Mouse (Mus musculus) v-Abl transformed pro-B cells (cell line): ENCODE measurements around the gene Abtb2.

Experiments
- in situ Hi-C, 2 experiments: fragments of 400-800 bp; cut with MboI; formaldehyde crosslinking; loops; one replicate each; pipeline ENCODE4 v1.15.1; 2025; ENCODE audit not compliant: unreplicated experiment in 2 of 2

Gene Abtb2

DNA sequence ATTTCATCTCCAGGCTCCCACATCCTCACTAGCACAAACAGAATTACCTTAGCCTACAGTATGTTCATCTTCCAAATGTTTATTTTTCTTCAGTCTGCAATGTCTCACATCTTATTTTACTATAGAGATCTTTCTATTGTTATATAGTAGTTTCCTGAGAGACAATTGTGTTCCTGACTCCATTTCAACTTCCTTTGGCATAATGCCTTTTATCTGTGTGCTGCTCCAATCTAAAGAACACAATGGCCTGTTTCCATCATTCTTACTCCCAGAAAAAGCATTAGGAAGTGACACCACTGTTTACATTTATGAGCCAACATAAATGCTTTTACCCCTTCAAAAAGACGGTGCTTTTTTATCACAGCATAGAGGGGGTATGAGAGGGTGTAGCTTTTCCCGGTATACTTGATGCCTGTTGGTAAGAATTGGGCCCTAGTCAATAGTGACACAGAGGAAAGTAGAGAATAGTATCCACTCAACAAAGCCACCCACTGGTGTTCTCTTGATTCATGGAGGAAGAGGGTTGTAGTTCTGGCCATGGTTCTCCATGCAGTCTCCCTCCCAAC lies 84.3 kb downstream of the Abtb2 start:
- in situ Hi-C loops, result no loop called here

DNA sequence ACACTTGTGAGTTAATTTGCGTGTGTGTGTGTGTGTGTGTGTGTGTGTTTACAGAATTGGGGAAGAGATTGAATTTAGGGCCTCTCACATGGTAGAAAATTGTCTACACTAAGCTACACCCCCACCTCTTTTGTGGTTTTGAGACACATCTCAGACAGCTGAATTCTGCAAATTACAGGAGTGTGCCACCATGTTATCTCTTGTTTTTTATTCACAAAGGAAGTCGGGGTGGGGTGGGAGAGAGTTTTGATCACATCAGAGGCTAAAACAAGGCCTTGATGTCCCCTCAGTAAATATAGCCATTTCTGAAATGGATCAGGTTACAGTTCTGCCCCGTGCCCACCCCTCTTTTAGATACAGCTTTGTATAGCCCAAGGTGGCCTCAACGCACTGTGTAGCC lies 86.0 kb downstream of the Abtb2 start:
- in situ Hi-C loops, result no loop called here

DNA sequence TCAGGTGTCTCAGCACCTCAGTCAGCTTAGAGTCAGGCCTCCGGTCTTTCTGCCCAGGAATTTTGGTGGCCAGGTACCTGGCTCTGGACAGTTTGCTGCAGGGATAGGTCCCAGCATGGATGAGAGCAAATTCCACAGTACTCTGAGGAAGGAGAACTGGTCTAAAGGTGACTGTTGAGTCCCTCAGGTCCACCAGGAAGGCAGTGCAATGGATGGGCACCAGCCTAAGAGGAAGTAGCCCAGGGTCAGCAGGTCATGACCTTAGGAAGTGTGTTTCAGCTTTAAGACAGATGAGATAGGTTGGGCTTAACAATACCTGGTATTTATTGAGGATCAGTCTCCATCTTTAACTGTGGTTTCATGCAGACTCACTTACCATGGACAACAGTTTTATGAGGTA lies 88.9 kb downstream of the Abtb2 start:
- in situ Hi-C loops, result no loop called here

DNA sequence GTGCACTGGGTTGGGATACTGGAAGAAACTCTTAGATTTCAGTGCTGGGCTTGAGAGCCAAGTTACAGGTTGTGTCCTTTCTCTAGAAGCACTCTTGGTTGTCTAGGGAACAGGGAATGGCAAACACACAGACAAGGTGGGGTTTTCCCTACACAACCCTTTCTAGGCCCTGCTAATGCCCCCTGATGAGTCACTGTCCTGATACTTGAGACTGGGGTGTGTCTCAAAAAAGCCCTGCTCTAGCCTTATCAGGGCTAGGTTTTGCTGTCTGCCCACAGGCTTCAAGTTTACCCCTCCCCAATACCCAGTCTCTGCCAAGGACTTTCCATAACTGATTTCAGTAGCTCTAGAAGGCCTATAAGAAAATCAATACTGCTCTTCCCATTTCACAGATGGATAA lies 89.9 kb downstream of the Abtb2 start:
- in situ Hi-C loops, result no loop called here

DNA sequence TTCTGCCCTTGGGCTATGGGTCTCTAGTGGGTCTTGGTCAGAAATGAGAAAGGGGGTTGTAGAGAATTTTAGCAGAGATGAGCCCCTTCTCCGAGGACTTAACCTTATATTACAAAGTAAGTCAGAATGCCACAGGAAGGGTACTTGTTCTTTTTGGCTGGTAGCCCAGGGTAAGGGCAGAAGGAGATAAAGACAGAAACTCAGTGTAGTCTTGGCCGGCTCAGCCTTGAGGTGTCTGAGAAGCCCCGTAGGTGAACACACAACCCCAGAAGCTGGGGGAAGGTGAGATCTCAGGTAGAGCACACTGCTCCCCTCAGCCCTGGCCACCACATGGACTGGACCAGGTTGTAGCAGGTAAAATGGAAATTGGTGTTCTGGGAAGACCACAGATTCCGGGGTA lies 93.1 kb downstream of the Abtb2 start:
- in situ Hi-C loops, result no loop called here

DNA sequence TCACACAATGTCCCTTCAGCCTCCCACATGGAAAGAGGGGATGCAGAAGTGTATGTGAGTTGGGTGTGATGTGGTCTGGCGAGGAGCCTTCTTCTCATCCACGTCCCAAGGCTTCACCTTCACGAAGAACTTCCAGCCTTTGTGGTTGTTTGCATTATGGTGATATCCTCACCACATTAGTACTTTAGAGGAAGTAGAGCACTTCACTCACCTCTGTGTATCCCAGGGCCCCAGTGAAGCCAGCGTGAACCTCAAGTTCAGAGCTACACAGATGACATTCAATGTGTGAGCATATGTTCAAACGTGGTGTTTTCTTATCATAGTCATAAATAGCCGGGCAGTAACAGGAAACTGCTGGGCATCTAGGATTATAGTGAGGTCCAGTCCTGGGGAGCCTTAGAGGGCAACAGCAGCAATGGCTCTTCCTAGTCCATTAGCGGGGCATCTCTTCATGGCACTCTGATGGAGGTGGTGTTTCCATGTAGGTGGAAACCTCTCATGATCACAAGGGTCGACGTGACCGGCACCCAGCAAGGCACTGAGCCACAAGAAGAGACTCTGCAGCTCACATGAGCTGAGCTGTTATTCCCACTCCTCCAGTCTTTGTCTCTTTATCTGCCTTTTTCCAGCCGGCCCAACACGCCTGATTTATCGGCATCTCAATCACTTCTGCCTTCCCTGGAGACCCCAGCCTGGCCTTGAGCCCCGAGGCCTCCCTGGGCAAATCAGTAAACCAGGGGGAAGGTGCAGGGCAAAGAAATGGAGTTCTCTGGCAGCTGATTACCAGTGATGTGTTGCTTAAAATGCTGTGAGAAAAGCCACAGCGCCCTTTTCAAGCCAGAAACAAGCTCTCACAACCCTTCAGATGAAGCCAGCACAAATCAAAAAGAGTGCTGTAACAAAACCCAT lies 93.8 kb downstream of the Abtb2 start:
- in situ Hi-C loops, result no loop called here

DNA sequence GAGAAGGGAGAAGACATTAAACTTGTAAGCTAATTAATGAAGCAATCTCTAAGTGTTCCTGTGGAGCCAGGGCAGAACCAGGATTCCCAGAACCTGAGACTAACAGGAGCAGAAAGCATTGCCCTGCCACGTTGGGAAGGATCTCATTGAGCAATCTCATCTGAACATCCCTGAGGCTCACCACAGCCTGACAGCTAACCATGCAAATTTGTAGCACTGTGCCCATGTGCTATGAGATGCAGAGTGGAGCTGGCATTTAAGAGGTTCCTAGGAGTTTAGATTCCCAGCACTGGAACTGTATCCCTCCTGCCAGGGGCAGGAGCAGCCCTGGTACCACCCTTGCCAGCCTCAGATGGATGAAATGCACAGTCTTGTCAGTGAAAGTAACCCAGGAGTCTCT lies 95.6 kb downstream of the Abtb2 start:
- in situ Hi-C loops, result no loop called here

DNA sequence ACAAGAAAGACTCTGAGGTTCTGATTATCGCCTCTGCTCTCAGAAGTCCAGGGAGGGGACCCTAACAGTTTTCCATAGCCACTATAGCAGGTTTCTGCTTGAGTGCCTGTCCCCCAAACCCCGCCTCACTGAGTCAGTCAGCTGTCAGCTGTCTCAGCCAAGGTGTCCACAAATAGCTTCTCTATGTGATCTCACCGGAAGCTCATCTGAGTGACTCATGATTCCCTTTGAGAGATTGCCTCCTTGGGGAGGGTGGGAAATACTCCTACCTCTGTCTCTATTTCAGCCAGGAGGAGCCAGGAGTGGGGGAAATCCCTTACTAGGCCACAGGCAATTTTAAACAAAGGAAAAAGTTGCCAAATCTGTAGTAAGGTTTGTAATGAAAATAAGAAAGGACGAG lies 96.0 kb downstream of the Abtb2 start:
- in situ Hi-C loops, result no loop called here

DNA sequence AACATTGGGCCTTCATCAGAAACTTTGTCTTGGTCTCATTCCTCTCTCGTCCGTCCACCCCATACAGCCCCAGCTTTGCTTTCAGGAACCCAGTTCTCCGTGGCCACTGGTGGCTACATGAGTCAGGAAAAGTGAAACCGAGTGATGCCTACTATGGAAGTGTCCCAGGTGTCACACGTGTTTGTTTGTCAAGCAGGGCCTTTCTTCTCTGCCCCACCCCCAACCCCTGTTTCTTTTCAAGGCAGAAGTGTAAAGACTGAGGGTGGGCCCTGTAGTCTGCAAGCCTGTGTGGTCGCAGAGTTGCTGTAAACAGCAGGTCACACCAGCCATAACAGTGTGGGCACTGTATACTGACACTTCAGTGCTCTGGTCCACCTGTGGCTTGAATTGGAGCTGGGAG lies 98.2 kb downstream of the Abtb2 start:
- in situ Hi-C loops, result no loop called here

DNA sequence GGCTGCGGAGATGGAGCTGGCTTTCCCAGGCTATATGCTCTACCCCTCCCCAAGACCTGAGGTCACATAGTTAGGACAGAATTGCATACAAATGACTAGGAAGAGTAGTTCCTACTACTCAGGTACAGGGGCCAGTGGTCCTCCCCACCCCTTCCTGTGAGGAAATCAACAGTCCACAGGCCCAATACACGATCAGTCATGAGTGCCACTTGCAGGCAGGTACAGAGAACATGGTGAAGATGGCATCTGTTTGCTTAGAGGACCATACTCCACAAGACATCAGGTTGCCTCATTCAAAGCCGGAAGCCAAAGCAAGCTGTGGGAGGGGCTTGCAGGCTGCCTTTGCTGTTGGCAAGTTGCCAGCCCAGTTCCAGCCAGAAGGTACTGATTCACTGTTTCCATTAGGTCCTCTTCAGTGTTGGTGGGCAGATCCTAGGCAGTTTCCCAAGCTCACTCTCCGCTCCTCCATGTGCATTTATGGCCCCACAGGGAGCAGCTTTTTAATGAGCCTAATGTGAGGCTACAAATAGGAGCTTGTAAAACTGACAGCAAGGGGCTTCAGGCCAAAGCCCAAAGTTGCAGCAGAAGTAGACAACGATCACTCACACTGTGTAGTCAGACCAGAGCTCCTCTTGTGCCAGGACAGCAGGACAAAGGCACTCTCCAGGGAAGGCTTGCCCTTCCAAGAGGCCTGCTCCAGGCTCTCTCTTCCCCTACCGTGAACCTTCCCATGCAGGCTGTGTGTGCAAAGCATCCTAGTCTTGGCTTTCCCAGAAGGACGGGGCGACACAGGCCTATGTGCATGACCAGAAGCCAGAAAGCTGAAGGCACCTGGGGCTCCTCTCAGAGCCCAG lies 102.1 kb downstream of the Abtb2 start:
- in situ Hi-C loops, result no loop called here

DNA sequence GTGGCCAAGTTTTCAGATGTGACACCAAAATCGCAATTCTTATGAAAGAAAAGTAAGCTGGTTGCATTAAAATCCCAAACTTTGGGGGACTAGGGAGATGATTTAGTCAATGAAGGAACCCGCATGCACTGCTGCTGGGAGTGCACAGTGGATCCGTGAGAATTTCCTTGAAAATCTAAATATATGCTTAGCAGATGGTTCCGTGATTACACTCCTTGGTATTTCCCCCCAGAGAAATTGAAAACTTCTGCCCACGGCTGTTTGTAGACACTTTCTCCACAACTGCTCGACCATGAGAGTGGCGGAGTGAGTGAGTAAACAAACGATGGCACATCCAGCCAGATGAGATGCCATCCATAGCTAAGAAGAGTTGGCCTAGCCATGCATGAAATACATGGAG lies 102.8 kb downstream of the Abtb2 start:
- in situ Hi-C loops, result no loop called here

DNA sequence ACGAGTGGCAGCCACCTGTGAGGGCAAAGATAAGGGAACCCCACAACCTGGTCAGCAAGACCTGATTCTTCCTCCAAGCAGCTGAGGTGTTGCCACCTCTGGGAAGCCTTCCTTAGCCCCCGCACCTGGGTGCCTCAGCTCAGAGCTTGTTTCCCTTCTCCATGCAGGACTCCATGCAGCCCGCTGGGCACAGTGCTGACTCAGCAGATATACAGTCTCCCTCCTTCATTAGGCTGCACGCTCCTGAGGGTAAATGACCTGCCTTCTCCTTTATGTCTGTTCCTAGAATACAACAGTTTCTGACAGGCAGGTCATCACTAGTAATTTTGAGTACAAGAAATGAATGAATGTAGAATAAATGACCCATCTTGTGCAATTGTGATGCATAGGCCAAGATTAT lies 103.5 kb downstream of the Abtb2 start:
- in situ Hi-C loops, result no loop called here

DNA sequence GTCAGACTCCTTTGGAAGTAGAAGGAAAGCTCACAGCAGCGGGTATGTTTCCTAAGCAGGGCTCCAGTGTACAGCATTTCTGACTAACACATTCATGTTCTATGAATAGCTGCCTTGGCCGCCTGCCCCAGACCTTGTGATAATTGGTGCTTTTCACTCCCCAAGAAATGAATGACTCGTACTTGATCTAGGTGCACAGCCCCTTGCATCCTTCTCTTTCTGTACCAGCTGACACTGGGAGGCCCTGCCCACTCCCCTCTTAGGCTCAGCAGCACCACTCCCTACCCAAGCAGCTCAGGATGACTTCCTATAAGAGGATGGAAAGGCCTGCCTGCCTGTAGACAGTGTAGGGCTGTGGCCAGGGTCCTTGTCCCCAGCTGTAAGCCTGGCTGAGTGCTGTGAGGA lies 104.2 kb downstream of the Abtb2 start:
- in situ Hi-C loops, result no loop called here

DNA sequence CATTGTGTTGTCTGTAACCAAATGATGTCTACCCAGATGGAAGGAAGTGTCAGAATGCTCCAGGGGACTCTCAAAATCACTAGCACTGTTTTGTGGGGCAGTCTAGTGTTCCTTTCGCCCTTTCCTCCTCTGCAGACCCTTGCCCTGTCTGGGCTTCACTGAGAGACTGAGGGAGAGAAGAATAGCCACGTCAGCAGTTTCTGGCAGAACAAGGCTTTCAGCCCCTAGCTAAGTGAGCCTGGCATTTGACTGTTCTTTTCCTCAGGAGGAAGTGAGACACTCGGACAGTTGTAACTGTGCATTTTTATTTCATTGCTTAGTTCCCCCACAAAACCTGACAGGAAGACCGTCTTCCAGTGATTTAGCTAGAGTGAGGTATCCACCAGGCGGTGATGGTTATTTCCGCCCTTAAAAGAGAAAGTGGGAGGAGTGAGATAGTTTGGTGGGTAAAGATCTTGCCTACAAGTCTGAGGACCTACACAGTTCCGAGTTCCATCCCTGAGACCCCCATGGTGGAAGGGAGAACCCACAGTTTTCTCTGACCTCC lies 106.5 kb downstream of the Abtb2 start:
- in situ Hi-C loops, result no loop called here

DNA sequence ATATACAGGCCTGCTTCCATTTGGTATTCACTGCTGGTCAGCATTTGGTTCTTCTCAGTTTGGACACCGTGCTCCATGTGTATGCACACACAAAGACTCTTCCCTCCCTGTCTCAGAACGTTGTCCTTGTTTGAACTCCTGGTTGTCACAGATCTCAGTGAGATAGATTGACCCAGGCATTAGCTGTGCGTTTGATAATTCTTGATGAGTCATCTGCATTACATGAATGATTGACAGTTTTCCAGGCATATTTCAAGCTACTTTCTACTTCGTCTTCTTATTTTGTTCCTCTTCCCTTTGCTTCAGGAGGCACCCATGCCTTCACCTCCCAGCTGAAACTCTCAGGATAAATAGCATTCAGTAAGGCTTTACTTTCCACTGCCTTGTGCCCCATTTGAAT lies 107.5 kb downstream of the Abtb2 start:
- in situ Hi-C loops, result no loop called here

DNA sequence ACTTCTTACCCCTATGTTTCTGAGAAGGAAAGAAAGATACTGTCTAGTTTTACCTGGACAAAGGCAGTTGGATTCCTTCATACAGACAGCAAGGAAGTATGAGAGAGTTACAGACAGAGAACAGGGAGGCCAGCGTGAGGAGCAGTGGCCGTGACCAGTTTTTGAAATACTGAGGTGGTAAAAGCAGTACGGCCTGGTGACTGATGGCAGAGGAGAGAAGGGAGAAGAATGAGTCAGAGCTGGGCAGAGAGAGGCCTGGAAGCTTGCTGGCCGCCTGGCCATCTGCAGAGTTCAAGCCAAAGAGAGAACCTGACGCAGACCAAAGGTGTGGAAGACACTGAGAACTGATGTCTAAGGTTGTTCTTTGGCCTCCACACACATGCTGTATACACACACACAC lies 109.3 kb downstream of the Abtb2 start:
- in situ Hi-C loops, result no loop called here

DNA sequence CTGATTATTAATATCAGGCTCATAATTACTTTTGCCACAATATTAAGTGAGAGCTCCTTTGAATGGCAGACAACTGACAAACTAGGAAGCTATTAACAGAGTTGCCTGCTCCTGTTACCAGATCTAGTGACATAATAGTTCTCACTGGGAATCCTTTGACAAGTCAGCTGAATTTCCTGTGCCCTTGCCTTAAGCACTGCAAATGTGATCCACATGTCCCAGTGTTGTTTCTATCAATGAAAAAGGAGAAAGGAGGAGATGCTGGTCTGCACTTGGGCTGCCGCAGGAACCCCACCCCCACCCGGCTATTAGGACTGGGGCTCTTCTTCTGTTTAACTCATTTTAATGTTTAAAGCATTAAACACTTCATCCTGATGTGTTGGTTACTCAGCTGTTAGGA lies 110.7 kb downstream of the Abtb2 start:
- in situ Hi-C loops, result no loop called here

DNA sequence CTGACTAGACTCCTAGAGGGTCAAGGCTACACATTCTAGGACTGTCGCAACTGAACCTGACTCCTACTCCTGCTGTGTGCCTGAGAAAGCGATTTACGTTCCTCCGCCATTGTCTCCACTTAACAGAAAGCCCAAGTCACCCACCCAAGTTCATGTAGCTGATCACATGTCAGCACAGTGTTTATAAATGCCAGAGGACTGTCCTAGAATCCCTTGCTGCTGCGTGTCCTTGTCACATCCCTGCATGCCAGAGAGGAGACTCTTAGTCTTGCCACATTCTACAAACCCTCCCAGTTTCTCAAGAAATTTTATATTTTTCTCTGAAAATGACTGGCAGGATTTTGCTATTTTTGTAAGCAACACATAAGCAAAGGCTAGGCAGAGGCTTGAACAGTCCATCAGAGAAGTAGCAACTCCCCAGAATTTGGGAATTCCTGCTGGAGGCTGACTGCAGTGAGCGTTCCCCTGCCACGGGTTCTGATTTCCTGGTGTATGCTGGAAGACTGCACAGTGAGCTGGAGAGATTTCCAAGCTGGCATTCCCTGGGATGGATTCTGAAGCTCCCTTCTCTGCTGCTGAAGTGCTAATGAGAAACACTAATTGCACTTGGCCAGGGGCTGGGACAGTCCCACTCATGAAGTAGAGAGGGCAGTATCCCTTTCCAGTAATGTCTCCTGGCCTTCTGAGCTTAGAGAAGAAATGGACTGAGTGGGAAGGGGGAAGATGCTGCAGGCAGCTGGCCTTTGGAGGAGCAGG lies 111.7 kb downstream of the Abtb2 start:
- in situ Hi-C loops, result no loop called here

DNA sequence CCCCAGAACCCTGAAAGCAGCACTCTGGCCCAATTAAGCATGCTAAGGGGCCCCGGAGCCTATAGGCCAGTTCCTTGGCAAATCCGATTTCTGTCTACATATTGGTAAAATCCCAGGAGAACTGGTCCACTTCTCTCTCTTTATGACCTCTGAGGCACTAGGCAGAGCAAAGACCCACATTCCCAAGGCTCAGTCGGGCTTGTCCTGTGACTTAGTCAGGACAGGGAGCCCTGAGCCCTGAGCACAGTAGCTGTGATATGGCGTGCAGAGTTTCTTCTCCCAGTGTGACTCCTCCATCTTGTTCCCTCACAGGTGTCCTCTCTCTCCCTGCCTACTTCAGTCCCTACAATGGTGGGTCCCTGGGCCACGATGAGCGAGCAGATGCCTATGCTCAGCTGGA lies 112.3 kb downstream of the Abtb2 start:
- in situ Hi-C loops, result no loop called here

DNA sequence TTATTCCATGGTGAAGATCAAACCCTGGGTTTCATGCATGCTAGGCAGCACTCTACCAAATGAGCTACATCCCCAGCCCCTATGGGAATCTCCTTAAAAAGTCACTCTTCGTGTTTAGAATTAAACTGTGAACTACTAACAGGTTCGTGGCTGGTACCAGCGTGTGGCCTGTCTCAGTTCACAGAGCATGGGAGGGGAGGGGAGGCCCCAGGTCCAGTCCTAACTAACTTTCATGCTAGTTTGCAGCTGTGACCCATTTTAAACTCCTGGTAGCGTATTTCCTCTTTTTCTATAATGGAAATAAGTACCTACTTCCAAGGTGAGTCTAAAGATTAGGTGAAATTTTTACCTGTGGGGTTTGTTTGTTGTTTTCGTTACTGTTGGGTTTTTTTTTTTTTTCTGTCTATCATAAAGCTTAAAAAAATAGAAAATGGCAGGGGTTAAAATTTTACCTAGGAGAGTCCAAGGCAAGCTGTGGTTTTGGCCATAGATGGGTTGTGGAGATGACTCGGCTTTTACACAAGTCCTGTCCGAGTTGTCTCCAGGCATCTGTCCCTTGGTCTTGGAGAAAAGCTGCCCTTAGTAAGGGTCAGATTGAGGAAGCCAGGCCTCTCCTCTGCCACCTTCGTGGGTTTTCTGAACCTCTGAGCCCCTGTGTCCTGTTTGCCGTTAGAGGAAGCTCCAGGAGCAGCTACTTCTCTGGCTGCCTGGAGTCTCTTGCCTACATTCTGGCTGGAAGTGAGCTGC lies 114.4 kb downstream of the Abtb2 start:
- in situ Hi-C loops, result no loop called here
